Mouse (Mus musculus) brown adipose tissue, adult 24 weeks (tissue): Measurements from ENCODE around the gene Vps52. TPM values are rescaled to one million over a fixed set of nuclear protein-coding genes. Genes with fewer than 3 reads are reported as not detected.
A peak's percentile ranks its signal among the peaks of the same experiment; 100 is the strongest.
"Not testable (repeated sequence)": the region's sequence is repeated elsewhere in the genome, so short reads cannot be mapped to it uniquely, and the experiment has no call there.

ENCODE experiments used
- H3K27ac ChIP-seq: fragments of 200-500 bp; replicated peaks from 2 replicates; pipeline ENCODE4 v1.5.1; 2012; ENCODE audit warnings: low read depth, mild to moderate bottlenecking, low read length
- H3K4me1 ChIP-seq: fragments of 200-500 bp; 2 replicates; pipeline ENCODE4 v1.6.1; 2012; ENCODE audit warnings: low read length, mixed read lengths; ENCODE audit not compliant: control insufficient read depth, insufficient read depth, insufficient read length
- H3K4me3 ChIP-seq: fragments of 200-500 bp; 2 replicates; pipeline ENCODE4 v1.5.1; 2012; ENCODE audit warnings: low read depth, mild to moderate bottlenecking, low read length, moderate library complexity; ENCODE audit not compliant: insufficient read depth
- polyA plus RNA-seq: library from polyadenylated mRNA; stranded (reverse); fragments of >200 nt; gene quantifications from 2 replicates; pipeline ENCODE4 v1.2.4, GENCODE M21; 2012; ENCODE audit not compliant: missing spikeins, insufficient read depth, insufficient read length

The Vps52 gene
- polyA plus RNA-seq, 1 experiment, result 23.9 TPM

DNA sequence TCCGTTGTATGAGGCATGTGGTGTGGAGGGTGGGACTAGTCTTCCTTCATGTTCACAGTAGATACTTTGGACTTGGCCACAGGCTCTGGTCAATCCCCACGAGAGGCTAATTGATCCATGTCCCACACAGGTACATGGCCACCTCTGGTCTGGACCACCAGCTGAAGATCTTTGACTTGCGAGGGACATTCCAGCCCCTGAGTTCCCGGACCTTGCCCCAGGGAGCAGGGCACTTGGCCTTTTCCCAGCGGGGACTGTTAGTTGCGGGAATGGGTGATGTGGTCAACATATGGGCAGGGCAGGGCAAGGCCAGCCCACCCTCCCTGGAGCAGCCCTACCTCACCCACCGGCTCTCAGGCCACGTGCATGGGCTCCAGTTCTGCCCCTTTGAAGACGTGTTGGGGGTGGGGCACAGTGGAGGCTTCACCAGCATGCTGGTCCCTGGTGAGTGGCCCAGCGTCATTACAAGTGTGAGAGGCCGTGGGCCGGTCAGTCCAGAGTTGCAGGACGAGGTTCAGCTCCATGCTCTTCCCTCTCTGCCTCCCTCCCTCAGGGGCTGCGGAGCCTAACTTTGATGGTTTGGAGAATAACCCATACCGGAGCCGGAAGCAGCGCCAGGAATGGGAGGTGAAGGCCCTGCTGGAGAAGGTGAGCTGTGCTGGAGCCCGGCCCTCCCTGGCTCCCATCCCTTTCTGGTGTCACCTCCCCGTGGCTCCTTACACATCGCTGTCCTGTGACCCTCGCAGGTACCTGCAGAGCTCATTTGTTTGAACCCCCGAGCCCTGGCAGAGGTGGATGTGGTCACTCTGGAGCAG is 7.3 kb upstream of the Vps52 start:
- Histone ChIP-seq H3K4me3 (no peak overlapping the region), H3K27ac (no peak overlapping the region), H3K4me1 (peaks cover 4% of the 10 kb centered on the region; the same call in 1 of the 2 replicates)

DNA sequence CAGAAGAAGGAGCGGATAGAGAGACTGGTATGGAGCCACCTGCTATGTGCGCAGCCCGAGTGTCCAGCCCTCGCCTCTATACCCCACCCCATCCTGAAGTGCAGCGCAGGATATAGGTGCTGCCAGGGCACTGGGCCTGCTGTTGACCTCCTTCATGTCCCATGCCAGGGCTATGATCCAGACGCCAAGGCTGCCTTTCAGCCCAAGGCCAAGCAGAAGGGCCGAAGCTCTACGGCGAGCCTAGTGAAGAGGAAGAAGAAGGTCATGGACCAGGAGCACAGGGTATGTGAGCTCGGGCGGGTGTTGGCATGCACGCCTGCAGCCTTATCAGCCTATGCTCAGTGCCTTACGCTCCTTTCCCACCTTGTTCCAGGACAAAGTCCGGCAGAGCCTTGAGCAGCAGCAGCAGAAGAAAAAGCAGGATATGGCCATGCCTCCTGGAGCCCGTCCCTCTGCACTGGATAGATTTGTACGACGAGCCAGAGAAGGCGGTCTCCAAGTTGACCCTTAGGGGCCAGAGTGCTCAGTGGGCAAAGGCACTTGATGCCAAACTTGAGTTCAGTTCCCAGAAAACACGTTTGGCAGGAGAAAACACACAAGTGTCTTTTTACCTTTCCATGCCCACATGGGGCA is 6.6 kb upstream of the Vps52 start:
- no peak overlapping the region for H3K4me3 ChIP-seq
- H3K4me1 ChIP-seq, result peaks cover 4% of the 10 kb centered on the region; the same call in 1 of the 2 replicates
- no peak overlapping the region for H3K27ac ChIP-seq

DNA sequence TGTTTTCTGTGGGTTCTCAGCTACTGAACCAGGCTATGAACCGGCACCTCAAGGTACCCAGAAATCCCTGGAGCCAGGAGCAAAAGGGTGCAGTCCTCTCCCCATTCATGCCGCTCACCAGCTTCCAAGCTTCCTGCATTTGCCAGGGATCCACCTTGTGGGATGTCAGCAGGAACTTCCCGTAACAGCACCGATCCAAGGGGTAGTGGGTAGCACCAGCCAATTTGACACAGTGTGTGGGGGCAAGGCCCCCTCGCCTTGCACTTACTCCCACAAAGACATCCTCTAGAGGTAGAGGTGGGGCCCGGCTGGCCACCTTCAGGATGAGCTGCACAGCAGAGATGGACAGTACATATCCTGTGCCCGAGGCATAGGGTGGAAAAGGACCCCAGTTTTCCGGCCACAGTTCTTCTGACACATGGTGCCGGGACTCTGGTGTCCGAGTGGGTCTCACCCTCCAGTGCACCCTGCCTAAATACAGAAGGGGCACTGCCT is 5.4 kb upstream of the Vps52 start:
- no peak overlapping the region for H3K27ac ChIP-seq
- peaks cover 4% of the 10 kb centered on the region; the same call in 1 of the 2 replicates for H3K4me1 ChIP-seq
- H3K4me3 ChIP-seq, result peak overlapping the region; percentile 66

DNA sequence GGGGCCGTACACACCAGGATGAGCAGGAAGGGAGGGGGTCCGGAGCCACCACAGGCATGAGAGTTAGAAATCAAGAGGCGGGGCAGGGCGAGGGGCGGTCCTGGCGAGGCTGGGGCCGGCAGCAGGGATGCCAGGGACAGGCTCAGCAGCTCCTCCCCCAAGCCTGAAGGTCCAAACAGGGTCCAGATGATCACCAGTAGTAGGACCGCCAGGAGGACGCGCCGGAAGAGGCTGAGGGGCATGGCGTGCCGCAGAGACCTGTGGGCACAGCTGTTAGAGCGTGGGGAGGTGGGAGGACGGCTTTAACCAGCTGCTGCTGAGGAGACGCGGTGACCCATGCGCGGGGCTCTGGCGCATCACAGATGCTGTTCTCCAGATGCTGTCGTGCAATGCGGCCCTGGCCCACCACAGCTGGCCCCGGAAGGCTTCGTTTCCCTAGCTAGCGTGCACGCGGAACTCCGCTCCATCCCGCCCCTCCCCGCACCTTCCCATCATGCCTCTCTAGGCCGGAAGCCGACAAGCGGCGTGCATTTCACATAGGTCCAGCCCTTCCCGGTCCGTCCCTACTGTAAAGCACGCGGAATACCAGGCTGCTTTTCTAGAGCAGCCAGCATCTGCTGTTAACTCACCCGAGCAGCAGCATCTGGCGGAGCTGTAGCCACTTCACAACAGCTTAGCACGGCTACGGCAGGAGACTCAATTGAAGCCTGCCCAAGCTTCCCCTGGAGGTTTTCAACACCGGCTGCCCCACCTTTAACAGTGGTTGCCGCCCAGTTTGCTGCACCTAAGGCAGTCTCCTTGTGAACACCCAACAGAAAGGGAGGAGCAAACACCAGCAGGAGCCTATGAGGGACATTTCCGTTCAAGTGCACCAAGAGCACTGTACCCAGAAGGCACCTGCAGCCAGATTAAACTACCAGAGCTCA is 4.3 kb upstream of the Vps52 start, which contains the start of gene B3galt4:
Gene B3galt4, minus strand, starts transcription at position 468 of the 926 bp plus-strand sequence.
- H3K4me1 ChIP-seq, result peaks cover 4% of the 10 kb centered on the region; the same call in 1 of the 2 replicates
- H3K27ac ChIP-seq, result peak within 1 kb of the TSS; percentile 46
- H3K4me3 ChIP-seq, result peak within 1 kb of the TSS; percentile 66

DNA sequence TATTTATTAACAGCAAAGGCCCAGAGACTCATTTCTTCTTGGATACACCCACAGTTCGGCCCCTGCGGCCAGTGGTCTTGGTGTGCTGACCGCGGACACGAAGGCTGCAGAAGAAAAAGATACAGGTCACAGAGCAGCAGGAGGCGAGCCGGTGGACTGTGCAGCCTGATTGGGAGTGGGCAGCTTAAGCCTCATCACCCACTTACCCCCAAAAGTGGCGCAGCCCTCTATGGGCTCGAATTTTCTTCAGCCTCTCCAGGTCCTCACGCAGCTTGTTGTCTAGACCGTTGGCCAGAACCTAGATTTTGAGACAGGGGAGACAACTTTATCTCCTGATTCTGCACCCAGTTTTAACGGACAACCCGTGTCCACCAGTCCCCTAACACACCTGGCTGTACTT is 3.6 kb upstream of the Vps52 start:
- not testable (repeated sequence) for H3K4me1 ChIP-seq, H3K27ac ChIP-seq, H3K4me3 ChIP-seq

DNA sequence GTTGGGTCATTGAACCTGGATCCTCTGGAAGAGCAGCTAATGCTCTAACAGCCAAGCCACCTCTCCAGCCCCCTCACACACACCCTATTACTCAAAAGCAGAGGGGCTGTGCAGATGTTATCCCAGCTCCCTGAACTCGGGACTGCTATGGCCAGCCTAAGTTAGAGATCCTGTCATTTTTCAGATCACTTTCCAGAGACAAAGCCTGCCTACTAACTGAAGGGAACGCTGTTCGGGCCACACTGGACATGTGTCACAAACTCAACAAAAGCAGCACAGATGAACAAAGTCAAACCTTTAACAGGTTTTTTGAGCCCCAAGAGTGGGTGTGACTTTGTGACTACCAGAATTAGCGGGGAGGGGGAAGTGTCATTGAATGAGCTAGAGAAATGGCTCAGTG is 2.7 kb upstream of the Vps52 start:
- peaks cover 4% of the 10 kb centered on the region; the same call in 1 of the 2 replicates for H3K4me1 ChIP-seq
- no peak overlapping the region for H3K27ac ChIP-seq

DNA sequence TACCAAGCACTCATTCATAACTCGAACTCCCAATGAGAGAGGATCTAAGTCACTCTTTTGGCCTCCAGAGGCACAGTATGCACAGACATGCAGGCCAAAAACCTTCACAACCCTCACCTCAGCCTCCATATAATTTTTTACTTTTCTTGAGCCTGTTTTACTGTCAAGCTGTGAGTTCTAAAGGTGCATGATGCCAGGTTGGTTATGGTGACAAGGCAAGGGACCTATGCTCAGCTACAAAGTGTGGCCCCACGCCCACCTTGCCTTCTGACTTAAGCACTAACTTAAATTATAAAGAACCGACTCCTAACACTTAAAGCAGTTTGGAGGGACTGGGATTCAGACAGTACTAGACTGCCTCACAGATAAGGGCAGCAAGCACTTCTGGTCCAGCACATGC is 2.3 kb upstream of the Vps52 start:
- Histone ChIP-seq H3K27ac (no peak overlapping the region), H3K4me3 (no peak overlapping the region), H3K4me1 (peaks cover 4% of the 10 kb centered on the region; the same call in 1 of the 2 replicates)

More for the DNA sequence above, 2.7 kb upstream of the Vps52 start:
- no peak overlapping the region for H3K4me3 ChIP-seq

DNA sequence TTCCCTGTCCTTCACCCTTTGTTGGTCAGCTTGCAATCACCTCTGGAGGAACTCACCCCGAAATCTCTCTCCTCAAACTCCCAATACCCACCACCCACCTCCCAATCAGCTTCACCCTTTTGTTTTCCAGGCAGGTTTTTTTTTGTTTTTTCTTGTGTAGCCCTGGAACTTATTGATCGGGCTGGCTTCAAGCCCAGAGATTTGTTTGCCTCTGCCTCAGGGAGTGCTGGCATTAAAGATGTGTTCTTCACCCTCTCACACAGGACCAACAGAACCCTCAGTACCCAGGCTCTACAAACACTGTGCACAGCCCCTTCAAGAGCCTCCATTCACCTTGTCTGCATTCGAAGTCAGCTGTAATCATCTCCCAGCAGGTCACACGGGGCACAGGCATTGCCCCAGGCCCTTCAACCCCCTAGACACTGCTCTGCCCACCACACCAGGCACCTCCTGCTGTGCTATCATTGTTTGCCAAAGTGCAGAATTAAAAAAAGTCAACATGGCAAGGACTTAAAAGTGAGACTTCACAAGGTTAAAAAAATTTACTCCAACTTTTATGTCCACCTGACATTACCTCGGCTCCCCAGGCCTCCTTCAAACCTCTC is 1.5 kb upstream of the Vps52 start:
- H3K4me1 ChIP-seq, result peaks cover 4% of the 10 kb centered on the region; the same call in 1 of the 2 replicates
- H3K27ac ChIP-seq, result no peak overlapping the region
- H3K4me3 ChIP-seq, result peak overlapping the region; percentile 90

DNA sequence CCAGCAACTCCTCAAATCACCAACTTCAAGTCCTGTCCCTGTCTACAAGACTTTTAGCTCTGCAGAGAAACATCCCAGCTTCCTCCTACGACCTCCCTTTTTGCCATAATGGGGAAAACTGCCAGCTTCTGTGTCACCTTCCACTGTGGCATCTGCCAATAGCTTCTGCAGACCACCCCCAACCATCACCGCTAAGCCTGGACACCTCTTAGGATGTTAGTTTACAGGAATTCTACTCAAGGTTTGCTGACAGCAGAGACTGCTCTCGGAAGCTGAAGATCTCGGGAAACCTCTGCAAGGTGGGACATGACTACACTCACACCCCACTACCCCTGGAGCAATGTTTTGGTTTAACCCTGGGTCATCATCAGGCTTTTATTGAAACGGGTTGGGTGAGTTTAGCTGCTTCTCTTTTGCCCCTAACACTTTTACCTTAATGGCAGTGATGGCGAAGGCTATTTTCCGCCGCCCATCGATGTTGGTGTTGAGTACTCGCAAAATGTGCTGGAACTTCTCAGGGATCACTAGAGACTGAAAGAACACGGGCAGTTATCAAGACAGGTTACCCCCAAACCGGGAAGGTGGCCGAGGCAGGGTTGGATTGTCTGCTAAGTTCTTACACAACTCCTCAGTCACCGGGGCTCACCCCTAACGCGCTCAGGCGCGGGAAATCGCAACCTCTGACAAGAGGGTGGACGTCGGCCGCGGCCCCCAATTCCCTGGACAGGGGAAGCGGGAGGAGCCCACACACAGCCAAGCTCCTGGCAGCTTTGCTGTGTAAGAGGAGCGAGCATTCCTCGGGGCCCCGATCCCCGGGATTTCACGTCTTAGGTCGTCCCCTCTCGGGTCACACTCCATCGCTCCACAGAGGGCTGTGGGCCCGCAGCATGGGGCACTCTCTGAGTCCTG is 712 bp upstream of the Vps52 start:
- Histone ChIP-seq H3K4me1 (peaks cover 4% of the 10 kb centered on the region; the same call in 1 of the 2 replicates), H3K27ac (peak overlapping the region; percentile 62)

DNA sequence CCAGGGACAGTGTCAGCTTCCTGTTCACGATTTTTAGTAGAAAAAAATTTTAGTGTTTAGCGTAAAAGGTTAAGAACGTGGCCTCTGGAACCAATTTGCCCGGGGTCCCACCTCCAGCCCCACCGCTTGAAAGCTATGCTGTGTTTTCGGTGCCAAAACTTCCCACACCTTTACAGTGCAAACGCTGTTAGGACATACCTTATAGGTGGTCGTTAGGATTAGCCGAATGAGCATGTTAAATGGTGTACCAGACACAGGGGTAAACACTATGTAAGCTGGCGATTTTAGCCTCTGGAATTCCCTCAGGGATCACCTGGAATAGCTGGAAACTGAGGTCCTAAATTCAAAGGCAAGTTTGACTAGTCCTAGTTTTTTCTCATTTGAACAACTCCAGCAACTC is 724 bp downstream of the Vps52 start:
- no peaks in the 10 kb centered on the region for H3K4me1 ChIP-seq
- H3K27ac ChIP-seq, result peak overlapping the region; percentile 99
- peak overlapping the region; percentile 87 for H3K4me3 ChIP-seq

More for the DNA sequence above, 712 bp upstream of the Vps52 start:
- H3K4me3 ChIP-seq, result peak overlapping the region; percentile 90

DNA sequence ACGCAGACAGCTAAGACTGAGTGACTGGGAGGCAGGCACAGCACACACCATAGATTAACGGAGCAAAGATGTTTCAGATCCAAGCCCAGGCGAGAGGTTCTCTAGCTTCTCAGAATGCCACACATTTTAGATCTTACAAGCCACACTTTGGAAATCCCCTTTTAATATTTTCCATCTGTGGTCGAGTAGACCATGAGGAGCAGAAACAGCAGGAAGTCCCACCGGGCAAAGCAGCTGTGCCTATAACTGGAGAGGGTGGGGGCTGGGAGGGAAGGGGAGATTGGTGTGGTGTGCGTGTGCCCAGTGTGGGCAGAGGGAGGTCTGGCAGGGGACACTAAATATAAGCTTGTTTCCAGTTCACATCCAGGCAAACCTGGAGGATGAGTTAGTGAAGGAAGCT is 1.9 kb downstream of the Vps52 start:
- H3K4me3 ChIP-seq, result no peak overlapping the region
- H3K4me1 ChIP-seq, result no peaks in the 10 kb centered on the region
- H3K27ac ChIP-seq, result no peak overlapping the region

DNA sequence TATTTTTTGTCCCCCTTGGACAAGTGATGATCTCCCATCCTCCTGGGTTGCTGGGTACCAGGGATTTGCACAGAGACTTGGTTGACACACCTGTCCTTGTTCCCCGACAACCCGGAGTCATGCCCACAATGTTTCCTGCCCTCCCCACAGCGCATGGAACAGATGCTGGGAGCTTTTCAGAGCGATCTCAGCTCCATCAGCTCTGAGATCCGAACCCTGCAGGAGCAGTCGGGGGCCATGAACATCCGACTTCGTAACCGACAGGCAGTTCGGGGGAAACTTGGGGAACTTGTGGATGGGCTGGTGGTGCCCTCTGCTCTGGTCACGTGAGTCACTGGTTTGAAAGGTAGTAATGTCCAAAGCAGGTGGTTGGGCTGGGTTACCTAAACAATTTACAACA is 2.8 kb downstream of the Vps52 start:
- Histone ChIP-seq H3K4me1 (no peaks in the 10 kb centered on the region), H3K27ac (no peak overlapping the region), H3K4me3 (no peak overlapping the region)

DNA sequence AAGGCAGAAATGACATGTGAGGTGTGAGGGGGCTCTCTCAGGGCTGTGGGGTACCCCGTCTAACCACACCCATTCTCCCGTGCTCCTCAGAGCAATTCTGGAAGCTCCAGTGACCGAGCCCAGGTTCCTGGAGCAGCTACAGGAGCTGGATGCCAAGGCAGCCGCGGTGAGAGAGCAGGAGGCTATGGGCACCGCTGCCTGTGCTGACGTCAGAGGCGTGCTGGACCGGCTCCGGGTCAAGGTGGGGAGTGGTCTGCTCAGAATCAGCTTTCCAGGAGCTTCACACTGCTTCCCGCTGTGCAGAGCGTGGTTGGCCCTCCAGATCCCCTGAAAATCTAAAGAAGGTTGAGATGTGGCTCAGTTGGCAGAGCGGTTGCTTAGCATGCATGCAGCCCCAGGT is 3.5 kb downstream of the Vps52 start:
- H3K4me1 ChIP-seq, result no peaks in the 10 kb centered on the region
- H3K27ac ChIP-seq, result no peak overlapping the region
- H3K4me3 ChIP-seq, result no peak overlapping the region

DNA sequence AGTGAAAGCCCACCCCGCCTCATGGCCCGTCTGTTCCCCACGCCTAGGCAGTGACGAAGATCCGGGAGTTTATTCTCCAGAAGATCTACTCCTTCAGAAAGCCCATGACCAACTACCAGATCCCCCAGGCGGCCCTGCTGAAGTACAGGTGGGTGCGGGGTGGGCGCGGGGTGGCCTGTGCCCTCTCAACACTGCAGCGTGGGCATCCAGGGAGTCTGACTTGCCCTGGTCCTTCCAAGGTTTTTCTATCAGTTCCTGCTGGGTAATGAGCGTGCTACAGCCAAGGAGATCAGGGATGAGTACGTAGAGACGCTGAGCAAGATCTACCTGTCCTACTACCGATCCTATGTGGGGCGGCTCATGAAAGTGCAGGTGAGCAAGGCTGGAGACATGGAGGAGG is 4.3 kb downstream of the Vps52 start:
- no peak overlapping the region for H3K27ac ChIP-seq
- H3K4me1 ChIP-seq, result no peaks in the 10 kb centered on the region
- no peak overlapping the region for H3K4me3 ChIP-seq
